Mouse (Mus musculus): ENCODE results near the gene Tln2. TPM values are rescaled to one million over a fixed set of nuclear protein-coding genes. Genes with fewer than 3 reads are reported as not detected.

Tln2 gene
- total RNA-seq, 2 experiments from 2014 or later = 86.0 to 96.7 TPM

- DNase-seq = peak; percentile 33
- intact Hi-C loops (cut with DNase I) = no loop called here
Observed at GRCm38 (mm10) chr9:67549811-67550501, 9.5 kb downstream of the Tln2 start.

DNA sequence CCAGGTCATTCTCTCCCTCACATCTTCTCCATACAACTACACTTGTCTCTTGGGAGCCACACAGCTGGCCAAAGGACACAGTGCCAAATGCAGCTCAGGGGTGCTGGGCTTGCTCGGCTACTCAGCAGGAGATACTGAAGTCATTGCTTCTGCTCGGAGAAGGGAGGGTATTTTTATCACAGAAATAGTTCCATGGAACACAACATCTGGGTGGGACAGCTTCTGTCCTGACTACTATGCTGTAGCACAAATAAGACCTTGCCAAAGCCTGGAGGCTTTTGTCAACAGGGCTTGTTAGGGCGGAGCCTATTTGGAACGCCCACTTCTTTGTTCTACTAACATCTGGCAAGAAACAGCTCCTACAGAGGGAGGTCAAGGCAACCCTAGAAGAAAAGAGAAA, 10.2 kb downstream of the Tln2 start:
- intact Hi-C loops (cut with DNase I) = no loop called here
- peak; percentile 85 to 88 for DNase-seq

DNA sequence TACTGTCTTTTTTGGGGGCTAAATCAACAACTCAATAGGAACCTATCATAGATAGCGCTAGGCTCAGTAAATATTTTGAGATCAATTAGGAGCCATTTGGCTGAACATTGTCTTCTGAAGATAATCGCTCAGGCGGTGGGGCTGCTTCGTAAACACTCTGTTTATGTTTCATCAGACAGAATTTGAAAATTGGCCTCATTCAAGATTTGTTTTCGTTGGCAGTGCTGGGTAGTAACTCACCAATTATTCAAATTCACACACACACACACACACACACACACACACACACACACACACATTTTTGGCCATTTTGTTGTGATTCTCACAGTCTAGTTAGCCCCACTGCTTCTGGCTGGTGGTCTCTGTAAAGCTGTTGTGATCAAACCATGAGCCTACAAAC, 12.9 kb downstream of the Tln2 start:
- no peak for DNase-seq
- intact Hi-C loops (cut with DNase I) = no loop called here

DNA sequence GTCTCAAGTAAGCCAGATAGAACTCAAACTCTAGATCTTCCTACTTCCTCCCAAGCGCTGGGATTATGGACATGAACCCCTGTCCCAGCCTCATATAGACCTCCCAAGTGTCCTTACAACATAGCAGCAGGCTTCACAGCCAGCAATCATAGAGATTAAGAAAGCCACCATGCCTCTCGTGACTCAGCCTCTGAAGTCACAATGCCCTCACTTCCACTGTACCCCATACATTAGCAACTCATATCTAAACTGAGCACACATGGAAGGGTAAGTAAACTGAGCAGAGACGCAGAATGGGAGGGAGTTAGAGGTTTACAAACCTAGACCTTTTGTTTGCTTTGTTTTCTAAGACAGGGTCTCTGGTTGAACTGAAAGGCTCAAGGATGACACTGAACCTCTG, 13.7 kb downstream of the Tln2 start:
- DNase-seq = no peak
- intact Hi-C loops (cut with DNase I) = no loop called here

GRCm38 (mm10) chr9:67544783-67545182, 14.7 kb downstream of the Tln2 start:
- DNase-seq = peak; percentile 27 to 47
- intact Hi-C loops (cut with DNase I) = no loop called here

GRCm38 (mm10) chr9:67541948-67542347, 17.6 kb downstream of the Tln2 start:
- DNase-seq = peak in 1 of 2 experiments; percentile 25
- intact Hi-C loops (cut with DNase I) = no loop called here

DNA sequence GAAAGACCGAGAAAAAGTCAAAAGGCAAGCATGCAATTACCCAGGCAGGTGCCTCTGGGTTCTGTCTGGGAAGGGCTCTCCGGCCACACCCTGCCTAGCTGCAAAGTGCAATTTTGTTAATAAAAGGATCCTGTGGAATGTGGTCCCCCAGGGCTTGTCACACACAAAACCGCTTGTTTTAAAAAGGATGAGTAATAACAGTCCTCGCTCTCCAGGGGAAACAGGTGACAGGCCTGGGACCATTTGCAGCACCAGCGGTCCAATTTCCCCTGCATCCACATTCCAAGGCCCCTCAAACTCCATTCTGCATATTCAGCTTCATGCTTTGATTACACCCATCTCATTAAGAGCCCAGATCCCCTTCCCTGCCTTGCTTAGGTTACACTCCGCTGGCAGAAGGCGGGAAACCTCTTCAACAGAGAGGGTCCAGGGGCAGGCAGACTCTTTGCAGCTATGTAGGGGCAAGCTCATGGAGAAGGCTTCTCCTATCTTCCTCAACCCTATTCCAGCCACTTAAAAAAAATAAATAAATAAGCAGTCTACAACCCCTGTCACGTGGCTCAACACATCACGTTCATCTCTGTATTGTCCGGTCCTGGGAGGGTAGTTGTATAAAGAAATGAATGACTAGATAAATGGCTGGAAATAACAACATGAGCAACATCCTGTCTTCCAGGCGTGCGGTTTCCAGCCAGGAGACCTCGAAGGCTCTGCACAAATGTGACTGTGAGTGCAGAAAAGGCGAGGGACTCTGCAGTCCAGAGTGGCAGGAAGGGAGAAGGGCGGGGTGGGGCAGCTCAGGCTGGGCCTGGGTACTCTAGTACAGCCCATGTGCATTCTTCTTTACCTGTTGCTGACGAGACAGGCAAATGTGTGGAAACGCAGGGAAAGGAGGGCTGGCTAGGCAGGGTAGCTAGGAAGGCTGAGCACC, 19.5 kb downstream of the Tln2 start:
- DNase-seq = no peak
- intact Hi-C loops (cut with DNase I) = no loop called here

DNA sequence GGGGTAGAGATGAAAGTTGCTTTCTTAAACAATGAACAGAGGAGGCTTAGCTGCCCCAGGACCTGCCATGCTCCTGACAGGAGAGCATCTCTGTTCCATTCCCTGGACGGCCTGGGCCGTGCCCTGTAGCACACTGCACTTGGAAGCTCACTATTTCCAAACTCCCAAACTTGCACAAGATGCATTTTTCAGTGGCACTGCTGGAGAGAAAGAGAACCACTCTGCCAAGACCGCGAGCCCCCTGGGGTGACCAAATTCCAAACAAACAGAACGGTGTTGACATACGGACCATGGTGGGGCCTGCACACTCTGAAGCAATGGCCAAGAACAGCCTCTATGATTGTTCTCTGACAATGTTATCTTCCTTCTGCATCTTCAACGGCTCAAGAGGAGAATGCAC, 25.1 kb downstream of the Tln2 start:
- DNase-seq = no peak
- intact Hi-C loops (cut with DNase I) = no loop called here

GRCm38 (mm10) chr9:67533260-67533659, 26.2 kb downstream of the Tln2 start:
- no peak for DNase-seq
- intact Hi-C loops (cut with DNase I) = no loop called here

DNA sequence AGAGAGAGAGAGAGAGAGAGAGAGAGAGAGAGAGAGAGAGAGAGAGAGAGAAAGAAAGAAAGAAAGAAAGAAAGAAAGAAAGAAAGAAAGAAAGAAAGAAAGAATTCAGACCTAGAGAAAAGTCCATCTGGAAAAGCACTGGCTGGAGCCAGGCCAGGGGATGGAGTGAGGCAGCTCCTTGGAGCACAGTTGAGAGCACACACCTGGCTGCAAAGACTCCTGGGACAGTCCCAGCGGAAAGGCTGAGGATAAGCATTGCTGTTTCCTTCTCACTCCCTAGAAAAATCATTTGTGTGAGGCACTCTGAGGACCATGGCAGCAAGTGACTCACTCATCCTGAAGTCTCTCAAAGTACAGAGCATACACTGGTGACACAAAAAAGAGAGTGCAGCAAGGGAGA, 26.9 kb downstream of the Tln2 start:
- peak; percentile 30 to 41 for DNase-seq
- intact Hi-C loops (cut with DNase I) = no loop called here

GRCm38 (mm10) chr9:67529600-67529999, 29.9 kb downstream of the Tln2 start:
- intact Hi-C loops (cut with DNase I) = no loop called here
- DNase-seq = peak; percentile 54 to 55

DNA sequence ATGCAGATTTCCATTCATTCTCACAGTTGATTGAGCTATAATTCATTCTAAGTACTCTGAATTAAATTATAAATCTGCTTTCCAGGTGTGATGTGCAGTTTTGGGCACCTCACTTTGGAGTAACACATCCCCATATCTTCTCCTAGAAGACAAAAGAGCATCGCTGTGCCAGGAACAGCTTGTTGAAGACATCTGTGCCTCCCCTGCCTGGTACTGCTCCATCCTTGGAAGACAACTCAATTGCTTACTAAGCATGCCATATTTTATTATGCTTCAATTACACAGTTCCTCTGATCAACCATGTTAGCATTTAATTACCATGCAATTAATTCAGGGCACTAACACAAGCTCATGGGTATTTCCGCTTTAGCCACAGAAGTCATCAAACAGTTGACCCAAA, 31.8 kb downstream of the Tln2 start:
- no peak for DNase-seq
- intact Hi-C loops (cut with DNase I) = no loop called here

GRCm38 (mm10) chr9:67521736-67522135, 37.8 kb downstream of the Tln2 start:
- peak in 1 of 2 experiments; percentile 35 for DNase-seq
- intact Hi-C loops (cut with DNase I) = no loop called here

GRCm38 (mm10) chr9:67509510-67509909, 50.0 kb downstream of the Tln2 start:
- intact Hi-C loops (cut with DNase I) = no loop called here
- DNase-seq = no peak

DNA sequence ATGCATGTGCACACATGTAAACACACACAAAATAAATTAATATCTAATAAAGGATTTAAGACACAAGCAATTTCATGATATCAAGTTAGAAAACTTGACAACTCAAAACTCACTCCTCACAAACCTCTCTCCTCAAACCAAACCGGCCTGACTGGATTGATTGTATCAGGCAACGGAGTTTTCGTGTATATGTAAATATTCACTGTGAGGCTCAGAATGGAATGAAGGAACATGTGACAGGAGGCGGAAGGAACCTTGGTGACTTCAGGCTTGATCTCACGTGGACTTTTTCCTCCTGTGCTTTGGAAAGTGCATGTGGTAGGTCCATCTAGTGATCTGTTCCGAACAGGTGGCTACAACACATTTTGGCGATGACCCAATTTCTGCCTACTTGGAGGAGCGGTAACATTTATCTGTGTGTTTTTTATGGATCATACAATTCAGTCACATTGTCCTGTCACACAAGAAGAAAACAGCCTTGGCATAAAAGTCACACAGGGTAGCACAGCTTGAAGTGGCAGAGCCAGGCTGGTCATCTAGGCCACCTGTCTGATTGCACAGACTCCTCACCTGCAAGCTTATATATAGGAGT, 54.7 kb downstream of the Tln2 start:
- intact Hi-C loops (cut with DNase I) = no loop called here
- no peak for DNase-seq

GRCm38 (mm10) chr9:67501801-67502200, 57.7 kb downstream of the Tln2 start:
- DNase-seq = no peak
- intact Hi-C loops (cut with DNase I) = no loop called here

DNA sequence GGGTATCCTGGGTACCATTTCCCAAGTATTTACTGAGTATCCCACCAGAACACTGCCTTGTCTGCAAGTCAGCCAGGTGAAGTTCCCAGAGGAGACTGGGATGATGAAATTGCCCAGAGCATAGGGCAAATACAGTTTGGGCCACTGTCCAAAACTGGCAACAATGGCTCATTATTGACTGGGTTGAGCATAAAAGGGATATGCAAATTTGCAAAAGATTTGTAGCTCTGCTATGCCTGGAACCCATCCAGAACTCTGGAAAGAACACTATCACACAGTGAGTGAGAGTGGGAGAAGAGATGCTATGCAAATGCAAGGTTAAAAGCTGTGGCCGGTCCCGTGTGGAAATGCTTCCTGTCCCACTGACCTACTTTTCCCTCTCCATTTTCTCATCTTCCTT, 63.1 kb downstream of the Tln2 start:
- intact Hi-C loops (cut with DNase I) = no loop called here
- no peak for DNase-seq

DNA sequence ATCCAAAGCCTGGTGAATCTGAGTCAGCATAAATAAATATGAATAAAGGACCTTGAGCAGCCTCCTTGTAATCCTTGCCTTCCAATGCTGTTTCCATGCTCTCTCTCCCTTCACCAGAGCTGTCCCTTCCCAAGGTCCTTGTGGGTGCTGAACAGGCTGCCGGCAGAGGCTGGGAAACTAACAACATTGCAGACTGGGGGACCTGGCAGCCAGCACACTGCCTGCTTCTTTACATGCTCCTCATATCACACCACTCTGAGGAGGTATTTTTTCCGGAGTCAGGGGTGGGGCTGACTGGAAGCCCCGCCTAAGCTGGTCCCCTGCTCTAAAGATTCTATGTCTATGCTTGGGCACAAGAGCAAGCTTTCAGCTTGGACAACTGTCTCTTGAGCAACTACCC, 64.2 kb downstream of the Tln2 start:
- no peak for DNase-seq
- intact Hi-C loops (cut with DNase I) = no loop called here

- no peak for DNase-seq
- intact Hi-C loops (cut with DNase I) = no loop called here
Observed at GRCm38 (mm10) chr9:67493876-67494552, 65.5 kb downstream of the Tln2 start.

DNA sequence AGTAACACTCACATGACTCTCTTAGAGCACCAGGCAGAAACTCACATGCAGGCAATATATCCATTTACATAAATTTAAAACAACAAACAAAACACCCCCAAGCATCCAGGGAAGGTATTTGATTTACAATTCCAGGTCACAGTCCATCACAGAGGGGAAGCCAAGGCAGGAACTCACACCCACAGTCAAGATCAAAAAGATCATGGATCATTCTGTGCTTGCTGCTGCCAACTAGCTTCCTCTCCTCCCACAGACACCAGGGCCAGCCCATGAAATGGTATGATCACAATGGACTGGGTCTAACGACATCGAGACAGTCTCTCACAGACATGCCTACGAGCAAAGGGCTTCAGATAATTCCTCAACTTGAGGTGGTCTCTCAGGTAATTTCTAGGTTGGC, 70.1 kb downstream of the Tln2 start:
- no peak for DNase-seq
- intact Hi-C loops (cut with DNase I) = no loop called here

- no peak for DNase-seq
- intact Hi-C loops (cut with DNase I) = no loop called here
Observed at GRCm38 (mm10) chr9:67486621-67487020, 72.9 kb downstream of the Tln2 start.
